Mouse (Mus musculus) erythroblast, embryonic 14.5 days (primary cell): ENCODE results near the gene Magi2.

Source experiments
- GATA1 ChIP-seq: IDR thresholded peaks from 2 replicates; pipeline ENCODE4 v1.6.1; 2012; ENCODE audit warnings: low read length, inconsistent platforms, mixed read lengths
- TAL1 ChIP-seq: IDR thresholded peaks from 3 replicates; pipeline ENCODE4 v1.6.1; 2012; ENCODE audit warnings: low read length, inconsistent platforms, mixed read lengths

GRCm38 (mm10) chr5:20628954-20629601, 1402.2 kb downstream of the Magi2 start:
- no peak for TF ChIP-seq GATA1
- TF ChIP-seq TAL1: no peak
